ENCODE assay signal across 16 mouse cellular contexts in the genomic region with DNA sequence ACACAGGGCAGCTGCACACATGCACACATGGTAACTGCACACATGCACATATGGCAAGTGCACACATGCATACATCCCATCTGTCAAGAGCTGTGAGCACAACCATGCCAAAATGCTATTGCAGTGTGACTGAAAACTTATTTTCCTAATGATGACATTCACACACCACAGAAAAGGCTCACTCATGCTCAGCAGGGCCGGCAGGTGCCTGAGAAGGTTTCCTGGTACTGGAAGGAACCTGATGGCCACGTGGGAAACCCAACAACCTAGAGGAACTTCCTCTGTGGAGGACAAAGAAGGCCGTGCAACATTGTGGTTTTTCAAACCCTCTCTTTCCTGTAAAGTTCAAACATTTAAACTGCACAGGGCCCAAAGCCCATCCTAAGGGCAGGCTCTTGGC.
"Had no signal": no experiment of that assay in that cellular context is flagged by ENCODE, and none has a peak within 500 bp of the region (broad histone marks: within the 10 kb centered on the region; RNA-seq: fewer than 3 reads in every experiment).

No protein-coding gene starts in this region.

- H3K4me1 ChIP-seq: midbrain, embryonic 15.5 days; neural tube, embryonic 12.5 days had no signal

- ATAC-seq: midbrain, embryonic 13.5 days; midbrain, embryonic 15.5 days had no signal

- H3K4me2 ChIP-seq: lung, embryonic 14.5 days; midbrain, embryonic 11.5 days; midbrain, embryonic 13.5 days; midbrain, embryonic 15.5 days; neural tube, embryonic 12.5 days had no signal

- H3K9ac ChIP-seq: liver, embryonic 14.5 days; lung, embryonic 14.5 days; midbrain, embryonic 13.5 days; midbrain, embryonic 15.5 days; neural tube, embryonic 12.5 days had no signal

- H3K36me3 ChIP-seq: midbrain, embryonic 13.5 days; midbrain, embryonic 15.5 days; neural tube, embryonic 12.5 days had no signal

- H3K9me3 ChIP-seq: midbrain, embryonic 13.5 days; midbrain, embryonic 15.5 days; neural tube, embryonic 12.5 days had no signal

- H3K4me3 ChIP-seq: midbrain, embryonic 13.5 days; midbrain, embryonic 15.5 days; neural tube, embryonic 12.5 days had no signal

- H3K27ac ChIP-seq: liver, embryonic 14.5 days; midbrain, embryonic 13.5 days; midbrain, embryonic 15.5 days; neural tube, embryonic 12.5 days had no signal

- H3K27me3 ChIP-seq: midbrain, embryonic 13.5 days; midbrain, embryonic 15.5 days; neural tube, embryonic 12.5 days had no signal

- DNase-seq: lung, adult 18-20 months; lung, embryonic 14.5 days; lung, postnatal 10 days; lung, postnatal 4 days; right cerebral cortex, adult 18-20 months; right cerebral cortex, postnatal 25 days; right cerebral cortex, postnatal 4 days; spleen, adult 18-20 months; thymus, adult 2 months; thymus, postnatal 25 days; thymus, postnatal 4 days had no signal
